Comparison of ENCODE assay signal across 14 mouse cellular contexts in genomic region chr14:60308113-60308512, GRCm38 (mm10). TPM values are rescaled to one million over a fixed set of nuclear protein-coding genes. Genes with fewer than 3 reads are reported as not detected.
A peak's percentile ranks its signal among the peaks of the same experiment; 100 is the strongest.
DNase-seq lines count a peak whose midpoint lies in the region; ATAC-seq and TF ChIP-seq lines count a peak whose summit lies in the region.
"Had no signal": no experiment of that assay in that cellular context is flagged by ENCODE, and none has a peak within 500 bp of the region (broad histone marks: within the 10 kb centered on the region; RNA-seq: fewer than 3 reads in every experiment).

No protein-coding gene starts in this region.

- H3K9ac ChIP-seq in forebrain, postnatal 0 days = no peak overlapping the region
- H3K9ac ChIP-seq in forebrain, embryonic 15.5 days (replicated peaks) = no peak overlapping the region
- no peak overlapping the region for H3K9ac ChIP-seq in liver, embryonic 14.5 days (replicated peaks)

- no peak overlapping the region for H3K27ac ChIP-seq in forebrain, postnatal 0 days (ENCODE audit: low read depth, low read length)
- no peak overlapping the region for H3K27ac ChIP-seq in forebrain, embryonic 15.5 days (replicated peaks)
- H3K27ac ChIP-seq in liver, embryonic 14.5 days = no peak overlapping the region
- H3K27ac ChIP-seq: forebrain, embryonic 10.5 days had no signal

- peak; percentile 53 for TF ChIP-seq CTCF in forebrain, postnatal 0 days (IDR thresholded peaks at IDR 0.05; ENCODE audit: low read depth)
- peak; percentile 19; the same call in 1 of the 2 replicates for TF ChIP-seq CTCF in liver, embryonic 14.5 days (IDR thresholded peaks at IDR 0.05; ENCODE audit: low read depth)

- no peak overlapping the region for H3K4me2 ChIP-seq in forebrain, postnatal 0 days (ENCODE audit: low read depth)
- no peak overlapping the region for H3K4me2 ChIP-seq in forebrain, embryonic 15.5 days (replicated peaks)
- H3K4me2 ChIP-seq in liver, embryonic 14.5 days (ENCODE audit: low read depth) = no peak overlapping the region

- peak; percentile 20 for DNase-seq in forebrain, postnatal 0 days
- no peak for DNase-seq in liver, embryonic 14.5 days (ENCODE audit: low read depth in 3 of 3, low spot score in 3 of 3)
- DNase-seq in liver (no peak), NIH3T3 (ENCODE audit: low read depth) (peak; percentile 24)
- peak; percentile 2 for DNase-seq in embryo, embryonic 11 days
- no peak for DNase-seq in adrenal gland, postnatal 10 days
- DNase-seq: cerebellum, postnatal 36 days; gastrocnemius, postnatal 36 days; lung, adult 18-20 months; right cerebral cortex, postnatal 4 days had no signal

- no peak for TF ChIP-seq EP300 in liver, embryonic 14.5 days (IDR thresholded peaks at IDR 0.05; ENCODE audit: low read depth)

- H3K4me1 ChIP-seq in forebrain, postnatal 0 days (ENCODE audit: insufficient read depth) = no peaks in the 10 kb centered on the region
- peaks cover 8% of the 10 kb centered on the region; the same call in 1 of the 2 replicates for H3K4me1 ChIP-seq in forebrain, embryonic 15.5 days
- no peaks in the 10 kb centered on the region for H3K4me1 ChIP-seq in liver, embryonic 14.5 days (replicated peaks; ENCODE audit: control insufficient read depth in 2 of 2, insufficient read depth in 2 of 2, low read length in 1 of 2)
- H3K4me1 ChIP-seq: forebrain, embryonic 10.5 days had no signal

- H3K9me3 ChIP-seq in forebrain, postnatal 0 days (ENCODE audit: low read length) = no peaks in the 10 kb centered on the region
- H3K9me3 ChIP-seq in forebrain, embryonic 15.5 days = no peaks in the 10 kb centered on the region
- no peaks in the 10 kb centered on the region for H3K9me3 ChIP-seq in liver, embryonic 14.5 days (ENCODE audit: control insufficient read depth, low read length)
- H3K9me3 ChIP-seq: forebrain, embryonic 10.5 days had no signal

- no peaks in the 10 kb centered on the region for H3K27me3 ChIP-seq in forebrain, postnatal 0 days (ENCODE audit: insufficient read depth, low read length)
- H3K27me3 ChIP-seq in forebrain, embryonic 15.5 days = no peaks in the 10 kb centered on the region
- H3K27me3 ChIP-seq in liver, embryonic 14.5 days (ENCODE audit: control insufficient read depth, insufficient read depth, low read length) = no peaks in the 10 kb centered on the region

- 66% methylated on average over 6 of the region's 6 CpGs for WGBS in forebrain, postnatal 0 days
- whole genome bisulfite sequencing in forebrain, embryonic 15.5 days = 67% methylated on average over 6 of the region's 6 CpGs
- WGBS in liver, embryonic 14.5 days (ENCODE audit: insufficient replicate concordance) = 45% methylated on average over 6 of the region's 6 CpGs

- no peak overlapping the region for H3K4me3 ChIP-seq in forebrain, postnatal 0 days (ENCODE audit: low read depth, low read length)
- no peak overlapping the region for H3K4me3 ChIP-seq in forebrain, embryonic 15.5 days
- H3K4me3 ChIP-seq in liver, embryonic 14.5 days (ENCODE audit: insufficient read depth in 1 of 2, low read depth in 2 of 2, low read length in 2 of 2) = no peak overlapping the region
- H3K4me3 ChIP-seq: forebrain, embryonic 10.5 days had no signal

- no peak for ATAC-seq in forebrain, postnatal 0 days
- no peak for ATAC-seq in forebrain, embryonic 15.5 days (replicated peaks)
- no peak for ATAC-seq in liver, embryonic 14.5 days (ENCODE audit: insufficient read depth)
- ATAC-seq in CD4-positive, CD25-positive, alpha-beta regulatory T cell, adult 4 months = no peak
- ATAC-seq: inflammation-experienced regulatory T-cells, adult 6 months had no signal

- peaks cover 6% of the 10 kb centered on the region; the same call in 1 of the 2 replicates for H3K36me3 ChIP-seq in forebrain, postnatal 0 days (ENCODE audit: insufficient read depth)
- no peaks in the 10 kb centered on the region for H3K36me3 ChIP-seq in forebrain, embryonic 15.5 days
- H3K36me3 ChIP-seq in liver, embryonic 14.5 days (replicated peaks; ENCODE audit: control insufficient read depth, insufficient read depth, low read depth) = 0 out of 2 replicates have a peak, but pooled peaks cover under 1% of the 10 kb centered on the region

RNA-seq across cellular contexts. Expression of gene Mtmr6, which starts 43.1 kb away (rescaled TPM):
- 53.5 and 61.0 TPM in 2 replicates for total RNA-seq in forebrain, postnatal 0 days (2014; rRNA removed)
- 56.6 and 64.2 TPM in 2 replicates for polyA plus RNA-seq in forebrain, postnatal 0 days (2015; fragmentation: Nextera tagmentation; extraction: Ambion mirVana)
- polyA plus RNA-seq in forebrain, embryonic 15.5 days (2015; fragmentation: Nextera tagmentation; extraction: Ambion mirVana) = 67.3 and 72.1 TPM in 2 replicates
- 5.1 and 7.8 TPM in 2 replicates for polyA plus RNA-seq in liver, embryonic 14.5 days (2012; rRNA removed)
- polyA plus RNA-seq in liver, embryonic 14.5 days (2014; fragmentation: Nextera tagmentation; extraction: Ambion mirVana) = 13.4 and 14.0 TPM in 2 replicates
- total RNA-seq in adrenal gland, postnatal 10 days (2021) = 10 to 100 TPM; 39.0 to 39.8 TPM
- 10 to 100 TPM; 45.4 to 59.2 TPM for polyA plus RNA-seq in CD4-positive, CD25-positive, alpha-beta regulatory T cell, adult 4 months (2017; shearing (Covaris generic))

RNA-seq across cellular contexts. Expression of gene Gm49336, which starts 56.8 kb away (rescaled TPM):
- total RNA-seq in forebrain, postnatal 0 days (2014; rRNA removed) = 124 and 138 TPM in 2 replicates
- polyA plus RNA-seq in forebrain, postnatal 0 days (2015; fragmentation: Nextera tagmentation; extraction: Ambion mirVana) = 29.0 and 35.7 TPM in 2 replicates
- 53.7 and 56.6 TPM in 2 replicates for polyA plus RNA-seq in forebrain, embryonic 15.5 days (2015; fragmentation: Nextera tagmentation; extraction: Ambion mirVana)
- 15.0 and 20.4 TPM in 2 replicates for polyA plus RNA-seq in liver, embryonic 14.5 days (2012; rRNA removed)
- polyA plus RNA-seq in liver, embryonic 14.5 days (2014; fragmentation: Nextera tagmentation; extraction: Ambion mirVana) = 35.9 and 40.4 TPM in 2 replicates
- 10 to 100 TPM; 35.7 to 35.9 TPM for total RNA-seq in adrenal gland, postnatal 10 days (2021)
- polyA plus RNA-seq in CD4-positive, CD25-positive, alpha-beta regulatory T cell, adult 4 months (2017; shearing (Covaris generic)) = 10 to 100 TPM; 14.7 to 20.6 TPM

RNA-seq across cellular contexts. Expression of gene Nupl1, which starts 56.9 kb away (rescaled TPM):
- total RNA-seq in forebrain, postnatal 0 days (2014; rRNA removed) = 0.23 TPM in 1 of 2 replicates, not detected in the other
- polyA plus RNA-seq in forebrain, postnatal 0 days (2015; fragmentation: Nextera tagmentation; extraction: Ambion mirVana) = not detected in 2 replicates
- polyA plus RNA-seq in forebrain, embryonic 15.5 days (2015; fragmentation: Nextera tagmentation; extraction: Ambion mirVana) = 0.09 and 0.11 TPM in 2 replicates
- polyA plus RNA-seq in liver, embryonic 14.5 days (2012; rRNA removed) = 0.03 TPM in 1 of 2 replicates, not detected in the other
- not detected in 2 replicates for polyA plus RNA-seq in liver, embryonic 14.5 days (2014; fragmentation: Nextera tagmentation; extraction: Ambion mirVana)
- total RNA-seq in adrenal gland, postnatal 10 days (2021) = not detected
- polyA plus RNA-seq in CD4-positive, CD25-positive, alpha-beta regulatory T cell, adult 4 months (2017; shearing (Covaris generic)) = under 1 TPM; 0.09 to 0.30 TPM
- total RNA-seq: gastrocnemius, postnatal 36 days had no signal
- polyA plus RNA-seq: forebrain, embryonic 10.5 days; inflammation-experienced regulatory T-cells, adult 6 months had no signal

Comparison
In these comparisons a context has a peak if more than half of its experiments do, and no peak if none do; other contexts are left out.
1. DNase-seq: peak in forebrain, postnatal 0 days (single experiment), NIH3T3 (single experiment) and embryo, embryonic 11 days (single experiment); none in liver, embryonic 14.5 days (0 of 3), liver (single experiment) and adrenal gland, postnatal 10 days (single experiment).